Mouse (Mus musculus): Measurements from ENCODE around the gene Dock6. TPM values are rescaled to one million over a fixed set of nuclear protein-coding genes. Genes with fewer than 3 reads are reported as not detected.
"Not testable (repeated sequence)": the region's sequence is repeated elsewhere in the genome, so short reads cannot be mapped to it uniquely, and the experiment has no call there.

Gene Dock6
- total RNA-seq, 2 experiments from 2014 or later = 0.67 to 1.6 TPM

DNA sequence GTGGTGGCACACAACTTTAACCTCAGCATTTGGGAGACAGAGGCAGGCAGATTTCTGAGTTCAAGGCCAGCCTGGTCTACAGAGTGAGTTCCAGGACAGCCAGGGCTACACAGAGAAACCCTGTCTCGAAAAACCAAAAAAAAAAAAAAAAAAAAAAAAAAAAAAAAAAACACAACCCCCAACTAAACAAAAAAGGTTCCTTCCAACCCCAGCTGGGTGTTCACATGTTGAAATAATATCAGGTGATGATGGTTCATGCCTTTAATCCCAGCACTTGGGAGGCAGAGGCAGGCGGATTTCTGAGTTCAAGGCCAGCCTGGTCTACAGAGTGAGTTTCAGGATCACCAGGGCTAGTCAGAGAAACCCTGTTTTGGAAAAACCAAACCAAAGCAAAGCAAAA, 66.1 kb downstream of the Dock6 start:
- not testable (repeated sequence) for ATAC-seq (replicated peaks; ENCODE audit: poor library complexity)

DNA sequence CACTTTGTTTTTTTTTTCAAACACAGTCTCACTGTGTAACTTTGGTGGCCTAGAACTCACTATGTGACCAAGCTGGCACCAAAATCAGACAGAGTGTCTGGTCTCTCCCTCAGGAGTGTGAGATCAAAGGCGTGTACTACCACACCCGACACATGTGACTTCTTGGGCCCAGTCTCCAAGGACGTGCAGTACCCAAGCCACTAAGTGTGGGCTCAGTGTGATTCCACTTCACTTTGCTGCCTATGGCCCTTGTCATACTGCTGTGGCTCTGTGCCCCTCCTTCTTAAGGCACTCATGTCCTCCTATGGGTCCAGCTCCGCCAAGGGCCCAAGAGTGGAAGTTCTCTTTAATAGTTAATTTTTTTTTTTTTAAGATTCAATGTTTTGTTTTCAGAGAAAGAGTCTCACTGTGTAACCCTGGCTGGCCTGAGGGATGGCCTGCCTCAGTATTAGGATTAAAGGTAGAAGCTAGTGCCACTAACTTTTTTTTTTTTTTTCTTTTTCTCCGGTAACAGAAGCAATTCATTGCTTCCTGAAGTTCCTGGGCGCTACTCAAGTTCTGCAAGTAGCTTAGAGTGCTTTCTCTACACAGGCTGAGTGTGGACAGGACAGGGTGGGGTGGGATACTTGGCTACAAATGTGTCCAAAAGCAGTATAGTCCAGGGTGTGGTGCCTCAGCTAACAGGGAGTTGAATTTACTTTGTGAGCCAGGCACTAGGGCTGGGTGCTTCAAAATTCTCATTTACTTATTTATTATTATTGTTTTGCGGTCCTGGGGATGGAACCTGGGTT, 67.7 kb downstream of the Dock6 start:
- no peak for ATAC-seq (replicated peaks; ENCODE audit: poor library complexity)

DNA sequence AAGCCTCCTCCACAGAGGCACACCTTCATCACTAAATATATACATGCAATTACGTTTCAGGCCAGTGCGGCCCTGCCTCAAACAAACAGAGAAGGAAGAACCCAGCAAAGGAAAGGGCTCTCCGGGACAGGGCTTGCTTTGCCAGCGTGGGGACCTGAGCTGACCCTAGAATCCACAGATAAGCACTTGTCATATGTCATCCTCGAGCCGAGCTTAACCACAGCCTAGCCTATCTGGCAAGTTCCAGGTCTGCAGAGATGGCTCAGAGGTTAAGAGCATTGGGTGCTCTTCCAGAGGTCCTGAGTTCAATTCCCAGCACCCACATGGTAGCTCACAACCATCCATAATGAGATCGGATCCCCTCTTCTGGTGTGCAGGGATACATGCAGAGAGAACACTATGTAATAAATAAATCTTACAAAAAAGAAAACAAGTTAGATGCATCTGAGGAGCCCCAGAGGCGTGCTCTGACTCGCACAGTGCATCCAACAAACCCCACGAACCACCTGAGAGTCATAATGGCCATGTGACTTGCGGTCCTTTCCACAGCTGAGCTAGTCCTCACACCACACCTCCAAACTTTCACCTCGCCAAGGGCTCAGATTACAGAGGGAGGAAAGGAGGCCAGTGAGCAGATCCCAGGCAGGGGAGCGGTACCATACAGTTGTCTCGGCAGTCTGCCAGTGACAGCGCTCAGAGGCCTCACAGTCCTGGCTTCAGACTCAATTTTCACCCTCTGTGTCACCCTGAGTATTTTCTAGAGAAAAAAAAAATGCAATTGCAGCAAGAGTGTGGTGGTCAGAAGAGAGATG, 70.6 kb downstream of the Dock6 start:
- peak; percentile 77 for ATAC-seq (replicated peaks; ENCODE audit: poor library complexity)

DNA sequence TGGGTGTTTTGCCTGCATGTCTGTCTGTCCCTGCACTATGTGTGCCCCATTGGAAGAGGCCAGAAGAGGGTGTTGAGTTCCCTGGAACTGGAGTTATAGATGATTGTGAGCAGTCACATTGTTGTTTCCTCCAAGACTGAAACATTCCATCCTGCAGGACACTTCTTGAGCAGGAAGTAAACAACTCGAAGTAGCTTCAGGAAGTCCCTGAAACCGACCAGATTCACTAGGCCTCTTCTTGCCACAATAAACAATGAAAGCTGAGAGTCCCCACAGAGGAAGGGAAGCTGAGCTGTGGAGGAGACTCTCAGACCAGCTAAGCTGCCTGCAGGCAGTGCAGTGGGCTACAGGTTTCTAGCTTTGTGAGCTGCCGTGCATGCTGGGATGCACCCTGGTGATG, 74.7 kb downstream of the Dock6 start:
- ATAC-seq (replicated peaks; ENCODE audit: poor library complexity) = no peak

DNA sequence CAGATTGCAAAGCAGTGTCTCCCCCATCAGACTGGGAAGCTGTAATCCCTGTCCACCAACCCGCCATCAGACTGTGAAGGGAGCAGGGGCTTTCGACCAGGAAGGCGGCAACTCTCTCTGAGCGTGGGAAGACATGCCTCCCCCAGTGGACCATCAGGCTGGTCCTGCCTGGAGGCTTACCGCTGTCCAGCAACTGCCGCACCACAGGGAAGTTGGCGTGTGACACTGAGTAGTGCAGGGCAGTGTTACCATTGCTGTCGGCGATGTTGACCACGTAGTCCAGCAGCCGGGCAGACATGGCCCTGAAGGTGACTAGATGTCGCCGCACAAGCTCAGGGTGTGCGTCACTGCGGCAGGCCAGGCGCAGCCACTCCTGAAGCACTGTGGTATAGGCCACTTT, 78.1 kb downstream of the Dock6 start:
- ATAC-seq (replicated peaks; ENCODE audit: poor library complexity) = no peak

DNA sequence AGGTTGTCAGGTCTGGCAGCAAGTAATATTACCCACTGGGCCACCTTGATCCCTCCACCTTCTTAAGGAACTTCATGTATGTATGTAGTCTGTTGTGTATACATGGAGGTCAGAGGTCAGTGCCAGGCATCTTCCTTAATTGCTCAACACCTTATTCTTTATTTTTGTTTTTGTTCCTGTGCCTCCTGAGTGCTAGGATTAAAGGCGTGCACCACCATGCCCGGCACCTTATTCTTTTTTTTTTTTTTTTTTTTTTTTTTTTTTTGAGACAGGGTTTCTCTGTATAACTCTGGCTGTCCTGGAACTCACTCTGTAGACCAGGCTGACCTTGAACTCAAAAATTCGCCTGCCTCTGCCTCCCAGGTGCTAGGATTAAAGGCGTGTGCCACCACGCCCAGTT, 79.0 kb downstream of the Dock6 start:
- ATAC-seq (replicated peaks; ENCODE audit: poor library complexity) = not testable (repeated sequence)

DNA sequence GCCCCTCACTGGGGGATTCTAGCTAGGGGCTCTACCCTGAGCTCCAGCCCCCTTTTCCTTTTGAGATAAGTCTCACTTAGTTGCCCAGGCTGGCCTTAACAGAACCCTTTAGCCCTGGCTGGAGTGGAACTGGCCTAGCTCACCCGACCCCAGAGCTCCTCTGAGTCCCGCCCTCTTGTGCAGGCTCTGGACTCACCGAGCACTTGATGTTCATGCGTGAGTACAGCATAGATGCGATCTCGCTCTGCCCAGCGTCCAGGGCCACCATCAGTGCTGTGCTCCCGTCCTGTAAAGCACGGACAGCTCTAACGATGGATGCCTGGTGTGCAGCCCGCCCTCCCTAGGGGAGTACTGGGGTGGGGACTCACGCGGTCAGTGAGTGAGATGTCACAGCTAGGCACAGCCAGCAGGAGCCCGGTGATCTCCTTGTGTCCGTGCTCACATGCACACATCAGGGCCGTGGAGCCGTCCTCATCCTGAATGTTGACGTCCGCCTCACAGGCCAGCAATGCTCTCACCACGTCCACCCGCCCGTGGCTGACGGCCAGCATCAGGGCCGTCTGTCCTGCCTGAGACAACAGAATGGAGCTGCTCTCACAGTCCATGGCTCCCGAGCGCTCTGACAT, 82.8 kb downstream of the Dock6 start:
- ATAC-seq (replicated peaks; ENCODE audit: poor library complexity) = no peak

DNA sequence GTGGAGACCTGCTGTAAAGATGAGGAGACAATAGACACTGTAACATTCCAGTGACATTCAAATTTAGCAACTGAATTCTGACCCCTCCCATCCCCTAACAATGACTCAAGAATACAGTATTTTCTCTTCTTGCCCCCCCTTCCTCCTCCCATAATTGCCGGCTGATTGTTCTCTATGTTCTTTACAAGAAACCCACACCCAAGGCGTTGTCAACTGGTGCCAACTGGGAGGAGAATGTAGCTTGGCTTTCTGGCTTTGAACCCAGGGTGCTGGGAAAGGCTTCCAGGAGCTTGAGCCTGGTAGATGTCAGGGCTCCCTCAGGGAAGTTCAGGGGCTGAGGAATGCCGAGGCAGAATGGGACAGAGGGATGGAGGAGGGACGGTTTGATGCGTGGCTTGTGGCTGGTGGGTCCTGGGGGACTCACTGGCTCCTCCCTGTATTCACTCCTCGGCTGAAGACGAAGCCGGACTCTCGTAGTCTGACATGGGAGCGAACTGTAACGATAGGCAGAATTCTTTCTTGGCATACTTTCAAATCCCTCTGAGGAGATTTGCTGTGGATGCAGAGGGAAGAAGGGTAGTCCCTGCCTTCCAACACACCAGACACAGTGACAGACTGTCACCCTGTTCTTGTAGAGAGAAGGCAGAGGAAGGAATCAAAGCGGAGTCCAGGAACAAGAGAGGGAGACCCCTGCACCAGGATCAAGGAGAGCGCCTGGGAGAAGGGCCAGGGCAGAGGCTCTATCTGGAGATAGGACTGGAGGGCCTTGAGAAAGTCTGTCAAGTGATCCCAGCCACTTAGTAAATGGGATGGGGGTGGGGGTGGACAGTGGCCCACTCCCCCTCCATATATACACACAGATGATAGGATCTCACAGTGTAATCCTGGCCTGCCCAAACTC, 83.7 kb downstream of the Dock6 start:
- no peak for ATAC-seq (replicated peaks; ENCODE audit: poor library complexity)

DNA sequence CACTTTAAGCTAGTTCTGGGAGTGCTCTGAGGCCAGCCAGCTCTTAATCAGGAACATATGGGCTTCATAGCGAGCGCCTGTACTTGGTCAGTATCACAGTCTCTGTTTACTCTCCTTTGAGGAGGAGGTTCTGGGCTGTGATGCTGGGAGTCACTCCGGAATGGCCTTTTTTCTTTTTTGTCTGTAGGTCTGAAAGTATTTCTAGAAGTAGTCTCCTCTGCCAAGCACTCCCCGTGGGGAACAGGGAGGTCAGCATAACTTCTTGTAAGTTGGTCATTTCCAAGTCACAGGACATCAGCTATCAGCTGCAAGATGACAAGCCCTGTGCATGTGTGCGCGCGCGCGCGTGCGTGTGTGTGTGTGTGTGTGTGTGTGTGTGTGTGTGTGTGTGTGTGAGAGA, 84.5 kb downstream of the Dock6 start:
- ATAC-seq (replicated peaks; ENCODE audit: poor library complexity) = no peak

DNA sequence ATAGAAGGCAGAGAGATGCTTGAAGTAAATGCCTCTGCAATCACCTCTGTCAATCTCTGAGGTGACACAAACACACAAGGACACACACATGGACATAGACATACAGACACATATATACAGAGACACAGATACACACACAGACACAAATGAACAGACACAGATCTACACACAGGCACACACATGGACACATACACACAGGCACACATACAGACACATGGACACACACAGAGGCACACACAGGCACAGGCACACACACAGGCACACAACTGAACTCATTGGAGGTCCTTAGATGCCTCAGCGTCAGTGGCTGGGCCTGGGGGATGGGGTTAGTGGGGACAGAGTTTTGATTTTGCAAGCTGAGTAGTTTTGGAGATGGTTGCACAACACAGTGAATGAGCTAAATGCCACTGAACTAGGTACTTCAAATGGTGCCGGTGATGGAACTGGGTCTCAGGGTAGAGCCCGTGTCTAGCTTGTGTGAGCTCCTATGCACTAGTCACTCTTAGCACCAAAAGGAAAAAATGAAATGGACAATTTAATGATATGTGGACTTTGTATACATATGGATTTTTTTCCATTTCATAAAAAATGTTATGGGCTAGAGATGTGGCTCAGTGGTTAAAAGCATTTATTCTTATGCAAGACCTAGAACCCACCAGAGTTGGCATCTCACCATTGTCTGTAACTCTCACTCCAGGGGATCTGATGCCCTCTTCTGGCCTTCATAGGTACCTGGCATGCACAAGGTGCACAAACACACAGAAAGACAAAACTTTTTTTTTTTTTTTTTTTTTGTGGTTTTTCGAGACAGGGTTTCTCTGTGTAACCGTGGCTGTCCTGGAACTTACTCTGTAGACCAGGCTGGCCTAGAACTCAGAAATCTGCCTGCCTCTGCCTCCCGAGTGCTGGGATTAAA, 88.1 kb downstream of the Dock6 start:
- ATAC-seq (replicated peaks; ENCODE audit: poor library complexity) = 0 out of 2 replicates have a peak, but pooled peaks have one; percentile 12

DNA sequence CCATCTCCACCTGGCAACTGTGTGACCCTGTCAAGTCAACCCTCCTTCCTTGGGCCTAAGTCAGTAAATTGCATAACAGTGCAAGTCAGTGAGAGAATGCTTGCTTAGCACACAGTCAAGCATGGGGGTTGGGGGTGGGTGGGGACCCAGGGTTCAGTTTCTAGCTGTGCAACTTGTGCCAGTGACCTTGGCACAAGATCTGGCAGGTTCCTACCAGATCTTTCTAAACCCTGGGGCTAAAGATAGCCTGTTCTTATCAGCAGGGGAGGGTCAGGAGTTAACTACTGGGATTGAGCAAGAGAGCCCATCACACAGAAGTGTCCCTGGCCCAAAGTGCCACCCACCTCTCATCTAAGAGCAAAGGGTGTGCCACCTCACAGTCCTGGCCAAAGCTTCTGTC, 90.3 kb downstream of the Dock6 start:
- no peak for ATAC-seq (replicated peaks; ENCODE audit: poor library complexity)

DNA sequence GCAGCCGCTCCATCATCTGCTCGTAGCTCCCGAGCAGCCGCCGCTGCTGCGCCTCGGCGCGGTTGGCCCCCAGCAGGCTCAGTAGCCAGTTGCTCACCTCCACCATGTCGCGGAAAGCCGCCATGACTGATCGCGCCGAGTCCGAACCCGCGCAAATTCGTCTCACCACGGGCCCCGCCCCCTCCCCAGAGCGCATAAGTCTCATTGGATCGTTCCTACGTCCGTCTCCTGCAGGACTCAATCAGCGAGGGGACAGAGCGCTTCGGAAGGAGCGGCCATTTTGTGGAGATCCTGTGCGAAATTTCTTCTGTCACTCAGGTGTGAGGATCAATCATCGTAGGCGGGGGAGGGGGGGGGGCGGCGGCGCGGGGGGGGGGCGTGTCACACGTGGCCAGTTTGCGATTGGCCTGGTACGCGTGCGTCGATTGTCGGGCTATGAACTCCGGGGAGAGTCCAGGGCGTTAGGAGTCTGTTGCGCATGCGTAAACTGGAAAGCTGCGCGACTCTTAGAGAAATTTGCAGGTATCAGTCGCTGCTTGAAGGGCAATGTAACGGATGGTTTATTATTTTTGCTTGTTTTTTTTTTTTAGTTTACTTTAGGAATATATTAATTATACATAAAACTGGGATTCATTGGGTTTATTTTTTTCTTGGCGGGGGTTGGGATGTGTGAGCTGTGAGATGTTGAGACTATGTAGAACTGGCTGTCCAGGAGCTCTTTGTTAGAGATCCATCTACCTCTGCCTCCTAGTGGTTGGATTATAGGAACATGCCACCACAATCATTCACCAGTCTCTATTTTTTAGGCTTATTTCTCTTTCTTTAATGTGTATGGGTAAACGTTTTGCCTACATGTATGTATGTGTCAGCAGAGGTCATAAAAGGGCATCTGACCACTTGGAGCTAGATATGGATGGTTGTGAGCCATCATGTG, 92.0 kb downstream of the Dock6 start, which contains the start of gene Spc24:
Gene Spc24, minus strand, starts transcription at position 149 of the 934 bp plus-strand sequence.
- peak; percentile 94 for ATAC-seq (replicated peaks; ENCODE audit: poor library complexity)

DNA sequence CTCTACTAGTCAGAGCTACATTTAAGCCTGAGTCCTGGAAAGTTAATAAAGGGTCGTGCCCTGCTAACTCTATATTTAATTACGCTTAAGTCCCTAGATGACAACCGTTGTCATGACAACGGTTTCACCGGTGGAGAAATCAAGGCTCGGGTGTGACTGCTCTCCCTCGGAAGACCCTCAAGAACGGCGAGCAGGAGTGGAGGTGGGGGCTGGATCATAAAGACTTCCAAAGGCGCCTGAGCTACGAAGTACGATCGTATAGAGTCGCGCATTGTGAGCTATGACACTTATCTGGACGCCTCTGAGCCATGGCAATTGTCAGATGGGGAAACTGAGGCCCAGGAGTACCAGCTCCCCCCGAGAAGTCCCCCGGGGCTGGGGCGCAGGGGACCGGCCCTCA, 92.7 kb downstream of the Dock6 start:
- ATAC-seq (replicated peaks; ENCODE audit: poor library complexity) = no peak

DNA sequence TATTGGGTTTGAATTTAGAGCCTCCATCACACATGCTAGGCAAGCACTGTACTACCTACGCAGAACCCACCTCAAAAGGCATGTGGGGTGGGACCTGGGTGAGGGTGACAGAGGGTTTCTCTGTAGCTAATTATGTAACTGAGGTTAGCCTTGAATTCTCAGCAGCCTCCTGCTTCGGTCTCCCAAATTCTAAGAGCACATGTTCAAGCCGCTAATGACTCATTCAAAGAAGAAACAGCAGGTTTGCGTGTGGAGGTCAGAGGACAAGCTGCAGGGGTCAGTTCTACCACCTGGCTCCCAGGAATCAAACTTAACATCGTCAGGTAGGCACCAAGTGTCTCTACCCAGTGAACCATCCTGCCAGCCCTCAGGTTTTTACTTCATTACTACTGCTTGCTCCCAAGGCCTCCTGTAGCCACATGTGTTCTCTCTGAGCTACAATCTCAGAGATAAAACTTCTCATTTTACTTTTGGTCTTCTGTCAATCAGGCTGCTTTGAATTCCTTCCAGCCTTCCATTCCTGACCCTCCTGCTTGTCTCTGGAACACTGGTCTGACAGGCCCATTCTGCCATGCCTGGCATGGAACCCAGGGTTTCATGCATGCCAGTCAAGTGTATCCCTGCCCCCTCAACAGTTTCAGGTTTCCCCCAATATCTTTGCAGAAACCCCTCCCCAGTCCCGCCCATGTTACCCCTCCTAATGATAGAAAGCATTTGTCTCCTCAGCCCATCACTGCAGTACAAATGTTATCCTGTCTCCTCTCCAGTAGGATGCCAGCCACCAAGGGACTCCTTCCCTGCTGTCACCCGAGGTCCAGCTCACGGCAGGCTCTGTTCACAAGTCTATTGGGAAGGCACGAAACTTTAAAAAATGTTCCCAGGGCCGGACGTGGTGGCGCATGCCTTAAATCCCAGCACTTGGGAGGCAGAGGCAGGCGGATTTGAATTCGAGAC, 93.6 kb downstream of the Dock6 start:
- ATAC-seq (replicated peaks; ENCODE audit: poor library complexity) = no peak

DNA sequence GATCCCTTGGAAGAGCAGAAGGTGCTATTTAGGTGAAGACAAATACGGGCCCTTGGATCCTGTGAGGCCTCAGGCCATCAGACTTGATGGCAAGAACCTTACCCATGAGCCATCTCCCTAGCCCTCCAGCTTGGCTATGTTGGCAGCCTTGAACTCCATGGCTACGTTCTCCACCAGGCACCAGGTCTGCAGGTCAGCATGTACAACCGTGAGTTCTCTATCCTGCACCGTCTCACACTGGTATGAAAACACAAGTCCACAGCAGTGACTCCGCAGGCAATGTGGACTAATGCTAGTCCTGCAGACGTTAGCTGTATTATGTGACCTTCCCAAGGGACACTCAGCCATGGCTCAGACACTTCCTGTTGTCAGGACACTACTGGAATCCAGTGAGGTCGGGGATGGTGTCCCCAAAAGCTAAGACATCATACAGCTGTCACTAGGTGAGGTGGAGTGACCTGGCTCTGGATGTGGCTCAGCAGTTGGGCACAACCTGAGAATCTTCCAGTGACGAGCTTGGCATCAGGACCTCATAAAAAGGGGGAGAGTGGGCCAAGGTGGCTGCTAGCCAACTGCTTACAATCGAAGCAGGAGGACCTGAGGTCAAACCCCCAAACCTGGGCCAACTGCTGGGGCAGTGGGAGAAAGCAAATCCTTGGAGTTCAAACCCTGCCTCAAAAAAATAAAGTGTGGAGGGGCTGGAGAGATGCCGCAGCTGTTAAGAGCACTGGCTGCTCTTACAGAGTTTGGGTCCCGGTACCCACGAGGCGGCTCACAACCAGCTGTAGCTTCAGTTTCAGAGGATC, 97.7 kb downstream of the Dock6 start:
- no peak for ATAC-seq (replicated peaks; ENCODE audit: poor library complexity)

DNA sequence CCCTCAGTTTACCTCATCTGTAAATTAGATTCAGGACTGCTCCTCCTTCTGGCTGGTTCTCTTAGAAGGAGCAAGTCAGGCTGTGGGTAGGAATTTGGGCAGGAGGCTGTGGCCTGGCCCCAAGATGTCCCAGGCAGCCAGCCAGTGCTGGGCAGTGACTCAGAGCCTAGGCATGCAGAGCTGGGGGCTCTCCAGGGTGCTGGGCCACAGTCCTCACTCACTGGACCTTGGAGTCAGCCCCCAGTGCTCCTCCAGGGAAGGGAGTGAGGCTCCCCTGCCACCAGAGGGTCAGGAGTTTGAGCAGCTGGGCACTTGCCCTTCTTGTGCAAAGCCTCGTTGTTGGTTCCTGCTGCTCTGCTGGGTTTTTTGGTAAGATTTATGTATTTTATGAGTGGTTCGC, 98.4 kb downstream of the Dock6 start:
- ATAC-seq (replicated peaks; ENCODE audit: poor library complexity) = no peak
